Mouse (Mus musculus) CH12.LX (cell line): ENCODE measurements at regions not wholly inside any gene's neighbourhood (a gene's known extent, or its start where the extent isn't known, plus 50 kb on each side); places are given as distances from the start of the nearest gene placed in this dataset.

ENCODE experiments used
- DNase-seq: peaks from one replicate; pipeline ENCODE4 v3.0.0-alpha.2; 2013; ENCODE audit errors: extremely low read depth
- H3K27ac ChIP-seq: 2 replicates; pipeline ENCODE4 v1.5.1; 2012; ENCODE audit warnings: low read depth, mild to moderate bottlenecking, control low read depth, moderate library complexity; ENCODE audit not compliant: insufficient read depth
- H3K27me3 ChIP-seq: replicated peaks from 2 replicates; pipeline ENCODE3; 2012; ENCODE audit warnings: inconsistent platforms
- H3K36me3 ChIP-seq, 2 experiments: replicated peaks in 1 of 2; 2 replicates each; pipeline versions ENCODE3 to v1.6.1; 2012; ENCODE audit warnings: inconsistent platforms in 1 of 2, low read length in 1 of 2, mild to moderate bottlenecking in 1 of 2, mixed read lengths in 1 of 2, moderate library complexity in 1 of 2; ENCODE audit not compliant: control insufficient read depth in 1 of 2, insufficient read depth in 1 of 2
- H3K4me1 ChIP-seq, 2 experiments: 2 replicates each; pipeline ENCODE4 v1.6.1; 2012; ENCODE audit warnings: inconsistent platforms in 1 of 2, moderate library complexity in 1 of 2; ENCODE audit not compliant: insufficient read depth in 2 of 2, control insufficient read depth in 1 of 2
- H3K4me2 ChIP-seq: 2 replicates; pipeline ENCODE4 v1.6.1; 2012; ENCODE audit warnings: low read depth, mild to moderate bottlenecking, control low read depth; ENCODE audit not compliant: poor library complexity, insufficient read depth, severe bottlenecking
- H3K4me3 ChIP-seq, 3 experiments: fragments of 150-350 bp in 1 of 3; sonication (generic) in 1 of 3; replicated peaks in 1 of 3; 2 replicates each; pipeline versions ENCODE3 to v1.5.1; 2011 to 2012; ENCODE audit warnings: low read depth in 2 of 3, low read length in 2 of 3, mild to moderate bottlenecking in 2 of 3, moderate library complexity in 2 of 3, control low read depth in 1 of 3, improper control_type of control experiment in 1 of 3, inconsistent platforms in 1 of 3, mixed read lengths in 1 of 3; ENCODE audit not compliant: poor library complexity in 1 of 3
- H3K79me2 ChIP-seq: replicated peaks from 2 replicates; pipeline ENCODE4 v1.6.1; 2012; ENCODE audit warnings: mild to moderate bottlenecking, moderate library complexity; ENCODE audit not compliant: control insufficient read depth, poor library complexity, insufficient read depth, severe bottlenecking; ENCODE audit errors: extremely low read depth
- H3K9ac ChIP-seq: 2 replicates; pipeline ENCODE4 v1.6.1; 2012; ENCODE audit warnings: low read depth, mild to moderate bottlenecking, control low read depth, moderate library complexity; ENCODE audit not compliant: insufficient read depth
- H3K9me3 ChIP-seq: replicated peaks from 2 replicates; pipeline ENCODE3; 2012; ENCODE audit warnings: low read length, inconsistent platforms, mixed read lengths
- CHD1 ChIP-seq: IDR thresholded peaks from 2 replicates; pipeline ENCODE4 v1.6.1; 2012; ENCODE audit warnings: low read depth, low read length, improper control_type of control experiment, inconsistent platforms
- CTCF ChIP-seq, 2 experiments: IDR thresholded peaks in 1 of 2; conservative IDR thresholded peaks in 1 of 2; 2 replicates each; pipeline ENCODE4 v1.5.1; 2011 to 2012; ENCODE audit warnings: low read depth in 2 of 2, low read length in 2 of 2, improper control_type of control experiment in 1 of 2, inconsistent platforms in 1 of 2, mild to moderate bottlenecking in 1 of 2, moderate library complexity in 1 of 2
- EP300 ChIP-seq: IDR thresholded peaks from 2 replicates; pipeline ENCODE4 v1.6.1; 2011; ENCODE audit warnings: low read length, improper control_type of control experiment
- ETS1 ChIP-seq: conservative IDR thresholded peaks from 2 replicates; pipeline ENCODE4 v1.6.1; 2012; ENCODE audit warnings: low read depth, mild to moderate bottlenecking, inconsistent platforms, low read length, improper control_type of control experiment, moderate library complexity
- GABPA ChIP-seq: IDR thresholded peaks from 2 replicates; pipeline ENCODE4 v1.6.1; 2012; ENCODE audit warnings: low read depth, low read length, improper control_type of control experiment, inconsistent platforms; ENCODE audit not compliant: insufficient replicate concordance
- HCFC1 ChIP-seq: IDR thresholded peaks from 2 replicates; pipeline ENCODE4 v1.6.1; 2012; ENCODE audit warnings: low read depth, mild to moderate bottlenecking, inconsistent platforms, low read length, improper control_type of control experiment
- IRF4 ChIP-seq: IDR thresholded peaks from 2 replicates; pipeline ENCODE4 v1.6.1; 2014; ENCODE audit warnings: low read depth, mild to moderate bottlenecking, inconsistent platforms, low read length, improper control_type of control experiment
- JUN ChIP-seq: IDR thresholded peaks from 2 replicates; pipeline ENCODE4 v1.6.1; 2011; ENCODE audit warnings: low read depth, mild to moderate bottlenecking, low read length, improper control_type of control experiment, moderate library complexity; ENCODE audit not compliant: insufficient read depth
- KAT2A ChIP-seq: IDR thresholded peaks from 2 replicates; pipeline ENCODE4 v1.6.1; 2012; ENCODE audit warnings: low read length, improper control_type of control experiment, inconsistent platforms; ENCODE audit not compliant: insufficient replicate concordance
- MAFK ChIP-seq: IDR thresholded peaks from 2 replicates; pipeline ENCODE4 v1.6.1; 2011; ENCODE audit warnings: low read length, improper control_type of control experiment; ENCODE audit not compliant: insufficient replicate concordance
- MAX ChIP-seq: IDR thresholded peaks from 2 replicates; pipeline ENCODE4 v1.6.1; 2011; ENCODE audit warnings: low read length, improper control_type of control experiment
- MAZ ChIP-seq: IDR thresholded peaks from 2 replicates; pipeline ENCODE4 v1.6.1; 2012; ENCODE audit warnings: low read depth, mild to moderate bottlenecking, inconsistent platforms, low read length, improper control_type of control experiment, moderate library complexity
- MXI1 ChIP-seq: IDR thresholded peaks from 2 replicates; pipeline ENCODE4 v1.6.1; 2011; ENCODE audit warnings: mild to moderate bottlenecking, low read depth, low read length, improper control_type of control experiment
- NRF1 ChIP-seq: IDR thresholded peaks from 2 replicates; pipeline ENCODE4 v1.6.1; 2014; ENCODE audit warnings: low read depth, mild to moderate bottlenecking, inconsistent platforms, low read length, improper control_type of control experiment, moderate library complexity
- POLR2A ChIP-seq: IDR thresholded peaks from 2 replicates; pipeline ENCODE4 v1.6.1; 2011; ENCODE audit warnings: low read depth, mild to moderate bottlenecking, improper control_type of control experiment, low read length
- SIN3A ChIP-seq: IDR thresholded peaks from 2 replicates; pipeline ENCODE4 v1.6.1; 2012; ENCODE audit warnings: low read length, improper control_type of control experiment, inconsistent platforms
- SMC3 ChIP-seq: IDR thresholded peaks from 2 replicates; pipeline ENCODE4 v1.6.1; 2011; ENCODE audit warnings: low read depth, low read length, improper control_type of control experiment
- TCF12 ChIP-seq: IDR thresholded peaks from 2 replicates; pipeline ENCODE4 v1.6.1; 2014; ENCODE audit warnings: low read depth, mild to moderate bottlenecking, inconsistent platforms, low read length, improper control_type of control experiment
- USF1 ChIP-seq: IDR thresholded peaks from 2 replicates; pipeline ENCODE4 v1.6.1; 2014; ENCODE audit warnings: low read depth, mild to moderate bottlenecking, inconsistent platforms, low read length, improper control_type of control experiment
- ZC3H11A ChIP-seq: IDR thresholded peaks from 2 replicates; pipeline ENCODE4 v1.6.1; 2012; ENCODE audit warnings: low read depth, mild to moderate bottlenecking, inconsistent platforms, low read length, improper control_type of control experiment
- ZKSCAN1 ChIP-seq: IDR thresholded peaks from 2 replicates; pipeline ENCODE4 v1.6.1; 2012; ENCODE audit warnings: low read depth, inconsistent platforms, low read length, improper control_type of control experiment, borderline replicate concordance
- ZNF384 ChIP-seq: IDR thresholded peaks from 2 replicates; pipeline ENCODE4 v1.6.1; 2012; ENCODE audit warnings: low read depth, low read length, improper control_type of control experiment, inconsistent platforms
- dilution Hi-C: fragments of 300-500 bp; cut with MboI; formaldehyde crosslinking; loops from 2 replicates; pipeline ENCODE4 v1.14.3; 2020; ENCODE audit warnings: low sequenced_read_pairs; ENCODE audit not compliant: extremely low pct_unique_long_range_greater_than_20kb, extremely low pct_ligation_motif_present
- in situ Hi-C: fragments of 300-500 bp; cut with MboI; formaldehyde crosslinking; loops from 3 replicates; pipeline ENCODE4 v1.14.3; 2019; ENCODE audit warnings: low sequenced_read_pairs, low pct_ligation_motif_present, low pct_unique_long_range_greater_than_20kb, mixed read lengths

- no peak for TF ChIP-seq JUN
- TF ChIP-seq CHD1 = no peak
- no peak for TF ChIP-seq ZC3H11A
- no peak for TF ChIP-seq MAFK
- TF ChIP-seq KAT2A = no peak
- TF ChIP-seq ETS1 = no peak
- TF ChIP-seq NRF1 = no peak
- TF ChIP-seq MAZ = no peak
- TF ChIP-seq ZNF384 = no peak
- H3K27me3 ChIP-seq = no peaks in the 10 kb centered on the region
- no peaks in the 10 kb centered on the region for H3K4me1 ChIP-seq
- no peak overlapping the region for H3K4me3 ChIP-seq
- no peak overlapping the region for H3K9ac ChIP-seq
- no peaks in the 10 kb centered on the region for H3K36me3 ChIP-seq
- no peaks in the 10 kb centered on the region for H3K79me2 ChIP-seq
- no peak for DNase-seq
- dilution Hi-C loops = no loop called here
- no peak overlapping the region for H3K4me2 ChIP-seq
- H3K27ac ChIP-seq = no peak overlapping the region
- in situ Hi-C loops = no loop called here
- peaks cover 32% of the 10 kb centered on the region for H3K9me3 ChIP-seq
These were observed 384.3 kb downstream of the Btbd3 start for GRCm38 (mm10) chr2:138640654-138641053.

- TF ChIP-seq TCF12 = no peak
- no peak for TF ChIP-seq IRF4
- TF ChIP-seq ETS1 = no peak
- TF ChIP-seq ZKSCAN1 = no peak
- no peak for TF ChIP-seq SIN3A
- no peak for TF ChIP-seq NRF1
- TF ChIP-seq GABPA = no peak
- no peak for TF ChIP-seq POLR2A
- no peak for TF ChIP-seq KAT2A
- TF ChIP-seq CTCF (conservative IDR thresholded peaks at IDR 0.05 in 1 of 2, IDR thresholded peaks at IDR 0.05 in 1 of 2; ENCODE audit: low read depth in 2 of 2, low read length in 2 of 2) = no peak
- no peak for TF ChIP-seq HCFC1
- no peak for TF ChIP-seq CHD1
- no peak for TF ChIP-seq MAX
- no peak for TF ChIP-seq MXI1
- TF ChIP-seq USF1 = no peak
- no peak for TF ChIP-seq EP300
- TF ChIP-seq ZNF384 = no peak
- TF ChIP-seq SMC3 = no peak
- TF ChIP-seq MAZ = no peak
- TF ChIP-seq, all 38 proteins: peak for 0
- Histone ChIP-seq H3K4me1 (no peaks in the 10 kb centered on the region), H3K4me3 (no peak overlapping the region), H3K27me3 (no peaks in the 10 kb centered on the region), H3K9ac (no peak overlapping the region), H3K4me2 (no peak overlapping the region), H3K27ac (no peak overlapping the region), H3K79me2 (no peaks in the 10 kb centered on the region), H3K36me3 (no peaks in the 10 kb centered on the region), H3K9me3 (peaks cover 31% of the 10 kb centered on the region)
- in situ Hi-C loops (no loop called here), dilution Hi-C loops (no loop called here)
- DNase-seq = no peak
These were observed 385.0 kb downstream of the Btbd3 start for GRCm38 (mm10) chr2:138641335-138641734.
